Mouse (Mus musculus): ENCODE data around the gene Nhsl1. TPM values are rescaled to one million over a fixed set of nuclear protein-coding genes. Genes with fewer than 3 reads are reported as not detected.

The Nhsl1 gene
- polyA plus RNA-seq, 1 experiment from 2014 or later, result 1.9 TPM

- 26% methylated on average over 9 of the region's 9 CpGs for WGBS
- no peak overlapping the region for H3K27ac ChIP-seq (ENCODE audit: low read length)
- DNase-seq (ENCODE audit: low spot score), result peak; percentile 36
- H3K9ac ChIP-seq (replicated peaks; ENCODE audit: low read depth), result no peak overlapping the region
- no peak for ATAC-seq
- no peaks in the 10 kb centered on the region for H3K36me3 ChIP-seq (ENCODE audit: insufficient read depth, low read length)
- peaks cover 14% of the 10 kb centered on the region; the same call in 1 of the 2 replicates for H3K4me1 ChIP-seq (ENCODE audit: insufficient read depth, low read depth, low read length)
- TF ChIP-seq EP300 (IDR thresholded peaks at IDR 0.05), result no peak
- TF ChIP-seq CTCF (IDR thresholded peaks at IDR 0.05), result no peak
- 0 out of 2 replicates have a peak overlapping the region, but pooled peaks have one; percentile 43 for H3K4me3 ChIP-seq (ENCODE audit: low read depth, low read length)
- H3K4me2 ChIP-seq (replicated peaks; ENCODE audit: low read depth, low read length), result peak overlapping the region; percentile 77; the same call in 1 of the 2 replicates
- no peaks in the 10 kb centered on the region for H3K9me3 ChIP-seq (ENCODE audit: low read length)
- no peaks in the 10 kb centered on the region for H3K27me3 ChIP-seq (replicated peaks; ENCODE audit: insufficient read depth, low read length)
Measured at GRCm38 (mm10) chr10:18408635-18409034, 89.8 kb downstream of the Nhsl1 start.

GRCm38 (mm10) chr10:18409068-18409467 lies 90.3 kb downstream of the Nhsl1 start:
- DNase-seq (ENCODE audit: low spot score) (no peak), ATAC-seq (no peak)
- 43% methylated on average over 2 of the region's 2 CpGs for WGBS
- H3K4me2 ChIP-seq (replicated peaks; ENCODE audit: low read depth, low read length), result peak overlapping the region; percentile 77; the same call in 1 of the 2 replicates
- no peaks in the 10 kb centered on the region for H3K36me3 ChIP-seq (ENCODE audit: insufficient read depth, low read length)
- TF ChIP-seq CTCF (IDR thresholded peaks at IDR 0.05) (no peak), EP300 (IDR thresholded peaks at IDR 0.05) (no peak)
- no peak overlapping the region for H3K27ac ChIP-seq (ENCODE audit: low read length)
- peaks cover 14% of the 10 kb centered on the region; the same call in 1 of the 2 replicates for H3K4me1 ChIP-seq (ENCODE audit: insufficient read depth, low read depth, low read length)
- H3K4me3 ChIP-seq (ENCODE audit: low read depth, low read length), result no peak overlapping the region
- H3K9ac ChIP-seq (replicated peaks; ENCODE audit: low read depth), result no peak overlapping the region
- no peaks in the 10 kb centered on the region for H3K27me3 ChIP-seq (replicated peaks; ENCODE audit: insufficient read depth, low read length)
- H3K9me3 ChIP-seq (ENCODE audit: low read length), result no peaks in the 10 kb centered on the region

- H3K36me3 ChIP-seq (ENCODE audit: insufficient read depth, low read length), result no peaks in the 10 kb centered on the region
- no peak overlapping the region for H3K27ac ChIP-seq (ENCODE audit: low read length)
- no peaks in the 10 kb centered on the region for H3K27me3 ChIP-seq (replicated peaks; ENCODE audit: insufficient read depth, low read length)
- no peak overlapping the region for H3K4me2 ChIP-seq (replicated peaks; ENCODE audit: low read depth, low read length)
- H3K4me3 ChIP-seq (ENCODE audit: low read depth, low read length), result no peak overlapping the region
- ATAC-seq (no peak), DNase-seq (ENCODE audit: low spot score) (no peak)
- H3K9ac ChIP-seq (replicated peaks; ENCODE audit: low read depth), result no peak overlapping the region
- peaks cover 14% of the 10 kb centered on the region; the same call in 1 of the 2 replicates for H3K4me1 ChIP-seq (ENCODE audit: insufficient read depth, low read depth, low read length)
- H3K9me3 ChIP-seq (ENCODE audit: low read length), result no peaks in the 10 kb centered on the region
- TF ChIP-seq CTCF (IDR thresholded peaks at IDR 0.05) (no peak), EP300 (IDR thresholded peaks at IDR 0.05) (no peak)
- WGBS, result 77% methylated on average over 2 of the region's 2 CpGs
Measured at GRCm38 (mm10) chr10:18411266-18411665, 92.5 kb downstream of the Nhsl1 start.

- Histone ChIP-seq H3K9ac (replicated peaks; ENCODE audit: low read depth) (no peak overlapping the region), H3K36me3 (ENCODE audit: insufficient read depth, low read length) (no peaks in the 10 kb centered on the region), H3K4me1 (ENCODE audit: insufficient read depth, low read depth, low read length) (no peaks in the 10 kb centered on the region), H3K27me3 (replicated peaks; ENCODE audit: insufficient read depth, low read length) (no peaks in the 10 kb centered on the region), H3K4me3 (ENCODE audit: low read depth, low read length) (no peak overlapping the region), H3K4me2 (replicated peaks; ENCODE audit: low read depth, low read length) (no peak overlapping the region), H3K27ac (ENCODE audit: low read length) (no peak overlapping the region), H3K9me3 (ENCODE audit: low read length) (no peaks in the 10 kb centered on the region)
- ATAC-seq (no peak), DNase-seq (ENCODE audit: low spot score) (no peak)
- TF ChIP-seq EP300 (IDR thresholded peaks at IDR 0.05) (no peak), CTCF (IDR thresholded peaks at IDR 0.05) (no peak)
- 77% methylated on average over 11 of the region's 11 CpGs for WGBS
Measured at GRCm38 (mm10) chr10:18415946-18416345, 97.2 kb downstream of the Nhsl1 start.

GRCm38 (mm10) chr10:18418160-18418559 lies 99.4 kb downstream of the Nhsl1 start:
- H3K27me3 ChIP-seq (replicated peaks; ENCODE audit: insufficient read depth, low read length), result no peaks in the 10 kb centered on the region
- no peaks in the 10 kb centered on the region for H3K9me3 ChIP-seq (ENCODE audit: low read length)
- no peak overlapping the region for H3K27ac ChIP-seq (ENCODE audit: low read length)
- 24% methylated on average over 7 of the region's 7 CpGs for WGBS
- H3K9ac ChIP-seq (replicated peaks; ENCODE audit: low read depth), result no peak overlapping the region
- TF ChIP-seq CTCF (IDR thresholded peaks at IDR 0.05) (no peak), EP300 (IDR thresholded peaks at IDR 0.05) (no peak)
- H3K36me3 ChIP-seq (ENCODE audit: insufficient read depth, low read length), result no peaks in the 10 kb centered on the region
- H3K4me1 ChIP-seq (ENCODE audit: insufficient read depth, low read depth, low read length), result no peaks in the 10 kb centered on the region; the same call in 1 of the 2 replicates
- ATAC-seq (0 out of 2 replicates have a peak, but pooled peaks have one; percentile 11), DNase-seq (ENCODE audit: low spot score) (no peak)
- no peak overlapping the region for H3K4me3 ChIP-seq (ENCODE audit: low read depth, low read length)
- no peak overlapping the region for H3K4me2 ChIP-seq (replicated peaks; ENCODE audit: low read depth, low read length)

GRCm38 (mm10) chr10:18419508-18419907 lies 100.7 kb downstream of the Nhsl1 start:
- Histone ChIP-seq H3K4me1 (ENCODE audit: insufficient read depth, low read depth, low read length) (no peaks in the 10 kb centered on the region; the same call in 1 of the 2 replicates), H3K36me3 (ENCODE audit: insufficient read depth, low read length) (no peaks in the 10 kb centered on the region), H3K4me3 (ENCODE audit: low read depth, low read length) (no peak overlapping the region), H3K9me3 (ENCODE audit: low read length) (no peaks in the 10 kb centered on the region), H3K4me2 (replicated peaks; ENCODE audit: low read depth, low read length) (no peak overlapping the region), H3K27me3 (replicated peaks; ENCODE audit: insufficient read depth, low read length) (no peaks in the 10 kb centered on the region), H3K27ac (ENCODE audit: low read length) (no peak overlapping the region), H3K9ac (replicated peaks; ENCODE audit: low read depth) (no peak overlapping the region)
- TF ChIP-seq CTCF (IDR thresholded peaks at IDR 0.05) (no peak), EP300 (IDR thresholded peaks at IDR 0.05) (no peak)
- ATAC-seq (no peak), DNase-seq (ENCODE audit: low spot score) (no peak)
- 70% methylated on average over 10 of the region's 10 CpGs for WGBS
